Mouse (Mus musculus): Measurements from ENCODE around the gene Acbd6. TPM values are rescaled to one million over a fixed set of nuclear protein-coding genes. Genes with fewer than 3 reads are reported as not detected.

Gene Acbd6
- 74.9 TPM for polyA plus RNA-seq (2017; shearing (Covaris generic))

GRCm38 (mm10) chr1:155558012-155558842, at the start of gene Acbd6:
TSS of gene Acbd6 (plus strand) at chr1:155558120.

Other genes with a start within 250 kb of the Acbd6 start
- 39.6 TPM for gene Xpr1, start 140.7 kb upstream of the Acbd6 start, polyA plus RNA-seq (2017; shearing (Covaris generic))
- gene Lhx4, start 193.6 kb downstream of the Acbd6 start, polyA plus RNA-seq (2017; shearing (Covaris generic)) = not detected